ENCODE assay signal across 27 mouse cellular contexts in genomic region chr16:45625342-45625741, GRCm38 (mm10). TPM values are rescaled to one million over a fixed set of nuclear protein-coding genes. Genes with fewer than 3 reads are reported as not detected.
DNase-seq lines count a peak whose midpoint lies in the region; ATAC-seq and TF ChIP-seq lines count a peak whose summit lies in the region.
"Had no signal": no experiment of that assay in that cellular context is flagged by ENCODE, and none has a peak within 500 bp of the region (broad histone marks: within the 10 kb centered on the region; RNA-seq: fewer than 3 reads in every experiment).

No protein-coding gene starts in this region.

- peak; percentile 70 for TF ChIP-seq EP300 in CH12.LX (IDR thresholded peaks at IDR 0.05; ENCODE audit: low read length)

- no peak overlapping the region for H3K9ac ChIP-seq in heart, embryonic 11.5 days (ENCODE audit: low read depth, low read length)
- no peak overlapping the region for H3K9ac ChIP-seq in CH12.LX (ENCODE audit: insufficient read depth, low read depth)
- H3K9ac ChIP-seq: forebrain, embryonic 13.5 days; heart, embryonic 13.5 days; hindbrain, embryonic 12.5 days; hindbrain, embryonic 15.5 days; intestine, embryonic 15.5 days had no signal

- H3K27ac ChIP-seq in heart, embryonic 11.5 days (ENCODE audit: low read depth, low read length) = 0 out of 2 replicates have a peak overlapping the region, but pooled peaks have one; percentile 3
- H3K27ac ChIP-seq in CH12.LX (ENCODE audit: insufficient read depth, low read depth) = no peak overlapping the region
- H3K27ac ChIP-seq: forebrain, embryonic 10.5 days; forebrain, embryonic 13.5 days; gastrocnemius, adult 2 months; heart, embryonic 13.5 days; hindbrain, embryonic 12.5 days; hindbrain, embryonic 15.5 days; intestine, embryonic 15.5 days had no signal

- no peaks in the 10 kb centered on the region for H3K36me3 ChIP-seq in heart, embryonic 11.5 days (ENCODE audit: control insufficient read depth, insufficient read depth, low read length)
- no peaks in the 10 kb centered on the region for H3K36me3 ChIP-seq in CH12.LX (replicated peaks in 1 of 2; ENCODE audit: control insufficient read depth in 1 of 2, insufficient read depth in 1 of 2, low read length in 1 of 2)
- H3K36me3 ChIP-seq: forebrain, embryonic 10.5 days; heart, embryonic 13.5 days; hindbrain, embryonic 12.5 days; hindbrain, embryonic 15.5 days; intestine, embryonic 15.5 days had no signal

- in situ Hi-C loops in CH12.LX (cut with MboI; ENCODE audit: low pct_ligation_motif_present, low pct_unique_long_range_greater_than_20kb, low sequenced_read_pairs) = loop anchor here (25.0 kb wide), 1 partner anchor 313 kb away; no protein-coding TSS in a partner anchor

- no peak for TF ChIP-seq POLR2A in CH12.LX (IDR thresholded peaks at IDR 0.05; ENCODE audit: low read depth, low read length)
- TF ChIP-seq POLR2A in lung, adult 2 months (IDR thresholded peaks at IDR 0.05; ENCODE audit: borderline replicate concordance, extremely low read depth, low read depth, low read length) = no peak

- TF ChIP-seq RAD21 in CH12.LX (IDR thresholded peaks at IDR 0.05; ENCODE audit: low read depth, low read length) = no peak

- no peak overlapping the region for H3K4me2 ChIP-seq in heart, embryonic 11.5 days
- H3K4me2 ChIP-seq in CH12.LX (ENCODE audit: insufficient read depth, low read depth, poor library complexity, severe bottlenecking) = no peak overlapping the region
- H3K4me2 ChIP-seq: forebrain, embryonic 13.5 days; heart, embryonic 13.5 days; hindbrain, embryonic 12.5 days; hindbrain, embryonic 15.5 days; intestine, embryonic 15.5 days had no signal

- H3K9me3 ChIP-seq in heart, embryonic 11.5 days (replicated peaks; ENCODE audit: control insufficient read depth, low read length) = no peaks in the 10 kb centered on the region
- H3K9me3 ChIP-seq in CH12.LX (replicated peaks; ENCODE audit: low read length) = no peaks in the 10 kb centered on the region
- H3K9me3 ChIP-seq: forebrain, embryonic 10.5 days; forebrain, embryonic 13.5 days; heart, embryonic 13.5 days; hindbrain, embryonic 12.5 days; hindbrain, embryonic 15.5 days; intestine, embryonic 15.5 days had no signal

- 77% methylated on average over 2 of the region's 2 CpGs for WGBS in heart, embryonic 11.5 days (ENCODE audit: insufficient replicate concordance)
- 86% methylated on average over 2 of the region's 2 CpGs for whole genome bisulfite sequencing in lung, adult 2 months

- H3K79me2 ChIP-seq in CH12.LX (replicated peaks; ENCODE audit: control insufficient read depth, extremely low read depth, insufficient read depth, poor library complexity, severe bottlenecking) = no peaks in the 10 kb centered on the region

- no peaks in the 10 kb centered on the region for H3K27me3 ChIP-seq in heart, embryonic 11.5 days (ENCODE audit: control insufficient read depth, insufficient read depth, low read length)
- H3K27me3 ChIP-seq in CH12.LX (replicated peaks) = no peaks in the 10 kb centered on the region
- H3K27me3 ChIP-seq: forebrain, embryonic 13.5 days; heart, embryonic 13.5 days; hindbrain, embryonic 12.5 days; hindbrain, embryonic 15.5 days; intestine, embryonic 15.5 days had no signal

- no peak for ATAC-seq in heart, embryonic 11.5 days (replicated peaks; ENCODE audit: insufficient number of reproducible peaks, low FRiP score, low TSS enrichment)
- ATAC-seq: forebrain, embryonic 13.5 days; forebrain, embryonic 16.5 days; intestine, embryonic 15.5 days; Patski had no signal

- dilution Hi-C loops in CH12.LX (cut with MboI; ENCODE audit: extremely low pct_ligation_motif_present, extremely low pct_unique_long_range_greater_than_20kb, low sequenced_read_pairs) = no loop called here

- no peaks in the 10 kb centered on the region; the same call in none of the 2 replicates for H3K4me1 ChIP-seq in heart, embryonic 11.5 days (ENCODE audit: control insufficient read depth, insufficient read depth, low read length)
- peaks cover 0 to 12% of the 10 kb centered on the region in 2 experiments; a peak in 2 of 4 replicates for H3K4me1 ChIP-seq in CH12.LX (ENCODE audit: control insufficient read depth in 1 of 2, insufficient read depth in 2 of 2)
- H3K4me1 ChIP-seq in lung, adult 2 months (ENCODE audit: control insufficient read depth, insufficient read depth, low read length) = no peaks in the 10 kb centered on the region
- H3K4me1 ChIP-seq: forebrain, embryonic 10.5 days; forebrain, embryonic 13.5 days; hindbrain, embryonic 12.5 days; hindbrain, embryonic 15.5 days; intestine, embryonic 15.5 days had no signal

- no peak for TF ChIP-seq CTCF in CH12.LX (conservative IDR thresholded peaks at IDR 0.05 in 1 of 2, IDR thresholded peaks at IDR 0.05 in 1 of 2; ENCODE audit: low read depth in 2 of 2, low read length in 2 of 2)
- TF ChIP-seq CTCF in lung, adult 2 months (IDR thresholded peaks at IDR 0.05; ENCODE audit: insufficient read depth, low read length) = no peak

- intact Hi-C loops in heart, postnatal 10 days (cut with DNase I) = loop anchor here (5.0 kb wide), 1 partner anchor 43 kb away; no protein-coding TSS in a partner anchor

- H3K4me3 ChIP-seq in heart, embryonic 11.5 days (ENCODE audit: low read depth, low read length) = no peak overlapping the region
- H3K4me3 ChIP-seq in CH12.LX (replicated peaks in 1 of 3; ENCODE audit: low read depth in 2 of 3, low read length in 2 of 3, poor library complexity in 1 of 3) = no peak overlapping the region
- no peak overlapping the region for H3K4me3 ChIP-seq in lung, adult 2 months (replicated peaks; ENCODE audit: extremely low read depth, low read depth, low read length)
- H3K4me3 ChIP-seq: forebrain, embryonic 10.5 days; forebrain, embryonic 13.5 days; gastrocnemius, adult 2 months; heart, embryonic 13.5 days; hindbrain, embryonic 12.5 days; hindbrain, embryonic 15.5 days; intestine, embryonic 15.5 days had no signal

- DNase-seq in heart, postnatal 10 days = no peak
- peak; percentile 30 for DNase-seq in CH12.LX (ENCODE audit: extremely low read depth)
- DNase-seq in induced T-regulatory cell, adult 2 months (ENCODE audit: low read depth) = peak; percentile 19
- DNase-seq in kidney, postnatal 25 days = no peak
- no peak for DNase-seq in kidney, postnatal 14 days
- DNase-seq in lung, adult 2 months = no peak
- DNase-seq: adrenal gland, adult 2 months; adrenal gland, postnatal 14 days; cerebellum, adult 11 months; cerebellum, adult 8-10 months; cerebellum, postnatal 14 days; gastrocnemius, adult 2 months; gastrocnemius, postnatal 25 days; heart, adult 18-20 months had no signal

TF ChIP-seq in CH12.LX, 34 proteins besides CTCF, POLR2A, EP300 and RAD21:
- TF ChIP-seq KAT2A (IDR thresholded peaks at IDR 0.05; ENCODE audit: insufficient replicate concordance, low read length) = no peak
- TF ChIP-seq BHLHE40 (IDR thresholded peaks at IDR 0.05; ENCODE audit: low read depth, low read length) = peak; percentile 41; the same call in 1 of the 2 replicates
- TF ChIP-seq ZC3H11A (IDR thresholded peaks at IDR 0.05; ENCODE audit: low read depth, low read length) = no peak
- peak; percentile 60; the same call in 1 of the 2 replicates for TF ChIP-seq TCF12 (IDR thresholded peaks at IDR 0.05; ENCODE audit: low read depth, low read length)
- no peak for TF ChIP-seq PAX5 (IDR thresholded peaks at IDR 0.05; ENCODE audit: low read length)
- no peak for TF ChIP-seq RCOR1 (conservative IDR thresholded peaks at IDR 0.05; ENCODE audit: low read depth, low read length)
- no peak for TF ChIP-seq SMC3 (IDR thresholded peaks at IDR 0.05; ENCODE audit: low read depth, low read length)
- 0 out of 2 replicates have a peak, but pooled peaks have one; percentile 26 for TF ChIP-seq JUND (conservative IDR thresholded peaks at IDR 0.05; ENCODE audit: low read depth, low read length)
- TF ChIP-seq TBP (conservative IDR thresholded peaks at IDR 0.05; ENCODE audit: low read depth, low read length) = no peak
- no peak for TF ChIP-seq NELFE (IDR thresholded peaks at IDR 0.05; ENCODE audit: low read depth, low read length)
- TF ChIP-seq USF1 (IDR thresholded peaks at IDR 0.05; ENCODE audit: low read depth, low read length) = no peak
- TF ChIP-seq MEF2A (IDR thresholded peaks at IDR 0.05; ENCODE audit: borderline replicate concordance, low read depth, low read length) = no peak
- no peak for TF ChIP-seq CHD1 (IDR thresholded peaks at IDR 0.05; ENCODE audit: low read depth, low read length)
- TF ChIP-seq ELF1 (IDR thresholded peaks at IDR 0.05; ENCODE audit: low read depth, low read length) = no peak
- peak; percentile 90 for TF ChIP-seq ZNF384 (IDR thresholded peaks at IDR 0.05; ENCODE audit: low read depth, low read length)
- TF ChIP-seq CHD2 (IDR thresholded peaks at IDR 0.05; ENCODE audit: low read length) = no peak
- TF ChIP-seq ETS1 (conservative IDR thresholded peaks at IDR 0.05; ENCODE audit: low read depth, low read length) = peak; percentile 17; the same call in 1 of the 2 replicates
- peak; percentile 68 for TF ChIP-seq IRF4 (IDR thresholded peaks at IDR 0.05; ENCODE audit: low read depth, low read length)
- no peak for TF ChIP-seq NRF1 (IDR thresholded peaks at IDR 0.05; ENCODE audit: low read depth, low read length)

RNA-seq across cellular contexts. Expression of gene Gcsam, which starts 15.2 kb away (rescaled TPM):
- 0.16 and 0.28 TPM in 2 replicates for polyA plus RNA-seq in heart, embryonic 11.5 days (2014; fragmentation: Nextera tagmentation; extraction: Ambion mirVana)
- total RNA-seq in heart, postnatal 10 days (2021) = under 1 TPM; 0.10 to 0.14 TPM
- total RNA-seq in CH12.LX (2012; rRNA removed) (not detected in 2 replicates), CH12.LX (2014; rRNA removed) (not detected in 2 replicates)
- not detected in 2 replicates for polyA plus RNA-seq in CH12.LX (2012; ENCODE audit: insufficient read length, low read depth)
- polyA plus RNA-seq in lung, adult 2 months (2012; rRNA removed) = 0.30 and 0.41 TPM in 2 replicates
- total RNA-seq: adrenal gland, postnatal 14 days; ES-E14; gastrocnemius, adult 2 months; heart, postnatal 25 days had no signal
- polyA plus RNA-seq: adrenal gland, adult 2 months; C2C12; forebrain, embryonic 13.5 days; forebrain, embryonic 16.5 days; heart, embryonic 13.5 days; hindbrain, embryonic 12.5 days; hindbrain, embryonic 15.5 days; Patski had no signal

RNA-seq across cellular contexts. Expression of gene BC016579, which starts 28.5 kb away (rescaled TPM):
- polyA plus RNA-seq in heart, embryonic 11.5 days (2014; fragmentation: Nextera tagmentation; extraction: Ambion mirVana) = 0.17 and 0.19 TPM in 2 replicates
- not detected for total RNA-seq in heart, postnatal 10 days (2021)
- total RNA-seq in CH12.LX (2012; rRNA removed) = not detected in 2 replicates
- total RNA-seq in CH12.LX (2014; rRNA removed) = not detected in 2 replicates
- polyA plus RNA-seq in CH12.LX (2012; ENCODE audit: insufficient read length, low read depth) = not detected in 2 replicates
- polyA plus RNA-seq in lung, adult 2 months (2012; rRNA removed) = 0.05 and 0.17 TPM in 2 replicates
- total RNA-seq: adrenal gland, postnatal 14 days; gastrocnemius, adult 2 months; gastrocnemius, postnatal 25 days; heart, adult 18-20 months; heart, postnatal 25 days had no signal
- polyA plus RNA-seq: adrenal gland, adult 2 months; C2C12; embryonic facial prominence, embryonic 14.5 days; forebrain, embryonic 13.5 days; forebrain, embryonic 16.5 days; heart, embryonic 13.5 days; hindbrain, embryonic 12.5 days; hindbrain, embryonic 15.5 days; Patski had no signal

Comparison
In these comparisons a context has a peak if more than half of its experiments do, and no peak if none do; other contexts are left out.
1. DNase-seq: peak in CH12.LX (single experiment) and induced T-regulatory cell, adult 2 months (single experiment); none in heart, postnatal 10 days (0 of 2), kidney, postnatal 25 days (0 of 2), kidney, postnatal 14 days (single experiment) and lung, adult 2 months (single experiment).